Mouse (Mus musculus) v-Abl transformed pro-B cells (cell line): ENCODE data around the gene Fndc4.

Source experiments
- in situ Hi-C, 2 experiments: fragments of 400-800 bp; cut with MboI; formaldehyde crosslinking; loops; one replicate each; pipeline ENCODE4 v1.15.1; 2025; ENCODE audit not compliant: unreplicated experiment in 2 of 2

Fndc4 gene

DNA sequence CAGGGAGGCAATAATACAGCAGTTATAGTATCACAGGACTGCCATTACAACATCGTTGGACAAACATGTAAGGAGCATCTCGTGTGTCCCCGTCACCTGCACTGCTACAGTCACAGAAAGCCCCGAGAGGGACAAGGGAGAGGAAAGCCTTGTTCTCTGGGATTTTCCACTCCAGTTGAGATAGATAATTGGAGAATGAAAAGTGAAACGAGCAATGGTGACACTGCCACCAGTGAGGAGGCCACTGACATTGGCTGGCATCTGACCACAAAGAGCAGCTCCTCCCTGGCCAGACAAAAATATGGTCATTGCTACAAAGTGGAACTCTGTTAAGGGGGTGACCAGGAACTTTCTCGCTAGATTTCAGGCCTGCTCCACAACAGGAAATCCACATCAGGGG, 28.2 kb downstream of the Fndc4 start:
- in situ Hi-C loops, result no loop called here

DNA sequence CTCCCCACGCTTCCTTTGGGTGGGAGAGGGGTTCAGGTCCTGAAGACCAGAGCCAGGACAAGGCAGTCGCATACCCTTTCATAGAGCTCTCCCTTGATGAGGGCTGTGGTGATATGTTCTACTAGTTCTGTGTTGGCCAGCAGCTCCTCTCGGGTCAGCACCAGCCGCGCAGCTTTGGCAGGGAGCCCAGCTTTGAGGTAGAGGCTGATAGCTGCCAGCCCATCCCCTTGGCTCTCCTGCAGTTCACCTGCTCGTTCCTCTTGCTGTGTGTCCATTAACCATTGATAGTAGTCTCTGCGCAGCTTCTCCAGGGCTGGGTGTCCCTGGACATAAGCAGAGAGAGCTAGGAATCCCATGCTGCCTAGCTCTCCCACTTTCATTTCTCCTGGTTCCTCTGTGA, 29.8 kb downstream of the Fndc4 start:
- in situ Hi-C loops, result no loop called here

DNA sequence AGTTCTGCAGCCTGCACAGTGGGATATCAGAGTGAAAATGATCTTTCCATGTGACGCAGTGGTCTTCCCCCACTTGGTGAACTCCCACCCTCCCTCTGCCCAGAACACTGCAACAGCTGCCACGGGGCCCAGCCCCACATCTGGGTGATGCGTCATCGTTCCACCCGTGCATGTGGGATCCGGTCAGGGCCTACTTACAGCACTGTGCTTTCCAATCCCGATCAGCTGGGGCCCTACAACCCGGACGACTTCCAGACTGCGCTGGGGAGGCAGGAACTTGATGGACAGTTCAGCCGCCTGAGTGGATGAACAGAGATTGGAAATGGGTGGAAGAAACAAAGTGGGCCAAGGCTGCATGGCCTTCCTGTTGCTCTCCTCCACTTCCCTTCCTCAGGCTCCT, 38.3 kb downstream of the Fndc4 start:
- in situ Hi-C loops, result no loop called here

DNA sequence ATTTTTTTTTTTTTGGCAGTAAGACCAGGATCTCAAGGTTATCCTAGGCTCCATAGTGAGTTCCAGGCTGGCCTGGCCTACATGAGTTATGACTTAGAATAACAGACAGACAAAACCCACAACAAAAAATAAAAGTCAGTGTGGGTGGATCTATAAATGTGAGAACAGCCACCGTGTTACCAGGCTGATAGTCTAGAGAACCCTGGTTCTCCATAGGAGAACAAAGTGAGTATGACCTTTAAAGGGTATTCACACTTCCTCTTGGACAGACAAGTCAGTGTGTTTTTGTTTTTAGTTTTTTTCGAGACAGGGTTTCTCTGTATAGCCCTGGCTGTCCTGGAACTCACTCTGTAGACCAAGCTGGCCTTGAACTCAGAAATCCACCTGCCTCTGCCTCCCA, 39.9 kb downstream of the Fndc4 start:
- in situ Hi-C loops, result no loop called here

DNA sequence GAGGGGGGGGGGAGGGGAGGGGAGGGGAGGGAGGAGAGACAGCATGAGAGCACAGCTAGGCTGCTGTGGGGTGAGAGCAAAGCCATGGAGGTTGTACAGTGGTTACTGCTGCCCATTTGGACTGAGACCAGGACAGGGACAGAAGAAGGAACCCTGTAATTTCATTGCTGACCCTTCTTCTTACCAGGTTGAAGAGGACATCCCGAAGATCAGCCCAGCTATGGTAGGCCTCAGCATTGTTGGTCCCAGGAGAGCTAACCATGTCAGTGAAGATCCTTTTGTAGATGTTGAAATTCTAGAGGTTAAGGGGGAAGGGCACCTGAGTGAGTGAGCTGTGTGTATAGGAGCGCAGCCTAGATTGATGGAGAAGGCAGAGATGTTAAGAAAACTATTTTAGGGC, 40.5 kb downstream of the Fndc4 start:
- in situ Hi-C loops, result no loop called here

DNA sequence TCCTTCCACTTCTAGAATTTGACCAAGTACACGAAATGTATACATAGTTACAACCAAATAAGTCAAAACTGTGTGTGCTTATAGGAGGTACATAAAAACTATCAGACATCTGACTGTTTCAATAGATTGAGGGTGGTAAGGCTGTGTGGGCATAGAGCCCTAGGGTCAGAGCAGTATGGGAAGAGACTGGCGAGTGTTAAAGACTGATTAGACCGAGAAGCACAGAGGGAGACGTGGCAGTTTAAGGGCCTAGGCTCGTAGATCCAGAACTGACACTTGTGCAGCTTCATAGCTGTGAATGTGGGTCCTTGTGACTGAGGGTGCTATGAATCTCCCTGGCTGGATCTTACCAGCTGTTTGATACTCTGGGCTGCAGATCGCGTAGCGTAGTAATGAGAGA, 41.0 kb downstream of the Fndc4 start:
- in situ Hi-C loops, result no loop called here

DNA sequence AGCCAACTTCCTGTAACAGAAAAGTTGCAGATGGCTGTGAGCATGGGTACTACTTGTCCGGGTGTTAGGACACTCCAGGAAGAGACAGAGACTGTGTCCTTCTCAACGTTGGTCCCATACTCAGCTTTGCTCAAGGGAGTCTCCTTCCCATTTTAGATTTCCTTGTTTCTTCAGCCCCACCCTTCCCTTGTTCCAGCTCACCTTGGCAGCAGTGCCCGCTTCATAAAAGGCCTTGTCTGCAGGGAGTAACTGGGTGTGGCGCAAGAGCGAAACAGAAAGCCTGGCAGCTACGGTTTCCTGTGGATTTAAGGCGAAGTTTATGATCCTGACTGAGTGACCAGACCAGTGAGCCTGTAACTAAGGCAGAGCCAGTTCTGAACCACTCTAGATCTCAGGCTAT, 41.4 kb downstream of the Fndc4 start:
- in situ Hi-C loops, result no loop called here

DNA sequence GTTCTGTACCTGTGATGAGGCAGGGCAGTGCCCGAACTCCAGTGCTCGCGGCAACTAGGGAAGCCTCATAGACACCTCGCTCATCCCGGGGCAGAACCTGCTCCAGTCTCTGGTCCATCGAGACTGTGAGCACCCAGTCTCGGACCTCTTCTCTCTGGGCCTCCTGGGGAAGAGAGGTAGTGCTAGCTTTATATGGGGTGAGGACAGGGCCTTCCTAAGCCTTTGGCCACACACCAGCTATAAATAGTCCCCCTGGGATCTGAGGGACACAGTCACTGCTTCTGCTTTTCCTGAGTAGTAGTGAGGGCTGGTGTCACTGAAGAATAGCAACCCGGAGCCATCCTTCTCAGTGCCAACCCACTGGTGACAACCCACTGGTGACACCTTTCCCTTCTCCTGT, 42.1 kb downstream of the Fndc4 start:
- in situ Hi-C loops, result no loop called here

DNA sequence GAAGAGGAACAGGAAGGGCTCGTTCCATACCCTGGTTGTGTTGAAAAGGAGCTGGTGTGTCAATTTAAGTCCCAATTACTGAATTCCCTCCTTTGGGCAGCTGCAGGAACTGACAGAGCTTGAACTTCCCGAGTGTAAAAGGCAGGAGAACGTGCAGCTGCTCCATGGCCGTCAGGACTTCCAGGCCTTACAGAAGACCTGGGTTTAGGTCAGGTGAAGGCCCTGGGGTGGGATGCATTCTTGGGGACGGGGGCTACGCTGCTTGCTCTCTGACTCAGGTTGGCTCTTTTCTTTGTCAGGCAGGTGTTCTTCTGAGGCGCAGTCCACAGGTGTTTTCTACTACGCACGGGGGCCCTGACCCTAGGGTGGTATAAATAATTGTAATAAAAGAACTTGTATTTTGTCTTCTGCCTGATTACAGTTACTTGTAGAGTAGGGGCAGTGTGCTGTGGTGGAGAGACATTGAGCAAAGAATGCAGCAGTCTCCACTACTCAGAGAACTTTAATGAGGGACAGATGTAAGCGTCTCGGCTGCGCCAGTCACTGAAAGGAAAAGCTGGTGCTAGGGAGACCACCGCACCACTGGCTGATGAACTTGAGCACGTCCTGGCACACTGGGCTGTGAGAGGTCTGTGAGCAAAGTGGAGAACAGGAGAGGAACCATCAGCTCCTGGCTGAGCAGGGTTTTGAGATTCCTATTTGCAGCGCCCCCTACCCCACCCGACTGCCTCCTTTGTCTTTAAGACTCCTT, 42.9 kb downstream of the Fndc4 start:
- in situ Hi-C loops, result no loop called here

DNA sequence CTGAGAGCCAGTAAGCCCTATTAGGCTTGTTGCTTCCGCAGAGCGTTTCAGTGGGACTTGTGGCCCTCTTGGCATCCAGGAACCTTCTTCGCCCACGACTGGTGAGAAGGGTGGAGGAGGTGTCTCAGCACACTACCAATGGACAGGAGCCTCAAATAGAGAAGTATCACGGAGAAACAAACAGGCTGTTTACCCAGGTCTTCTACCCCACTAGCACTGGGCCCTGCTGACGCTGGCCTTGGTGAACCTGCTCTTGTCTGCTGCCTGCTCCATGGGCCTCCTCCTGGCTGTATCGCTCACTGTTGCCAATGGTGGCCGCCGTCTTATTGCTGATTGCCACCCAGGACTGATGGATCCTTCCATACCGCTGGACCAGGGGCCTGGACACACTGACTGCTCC, 43.7 kb downstream of the Fndc4 start:
- in situ Hi-C loops, result no loop called here

DNA sequence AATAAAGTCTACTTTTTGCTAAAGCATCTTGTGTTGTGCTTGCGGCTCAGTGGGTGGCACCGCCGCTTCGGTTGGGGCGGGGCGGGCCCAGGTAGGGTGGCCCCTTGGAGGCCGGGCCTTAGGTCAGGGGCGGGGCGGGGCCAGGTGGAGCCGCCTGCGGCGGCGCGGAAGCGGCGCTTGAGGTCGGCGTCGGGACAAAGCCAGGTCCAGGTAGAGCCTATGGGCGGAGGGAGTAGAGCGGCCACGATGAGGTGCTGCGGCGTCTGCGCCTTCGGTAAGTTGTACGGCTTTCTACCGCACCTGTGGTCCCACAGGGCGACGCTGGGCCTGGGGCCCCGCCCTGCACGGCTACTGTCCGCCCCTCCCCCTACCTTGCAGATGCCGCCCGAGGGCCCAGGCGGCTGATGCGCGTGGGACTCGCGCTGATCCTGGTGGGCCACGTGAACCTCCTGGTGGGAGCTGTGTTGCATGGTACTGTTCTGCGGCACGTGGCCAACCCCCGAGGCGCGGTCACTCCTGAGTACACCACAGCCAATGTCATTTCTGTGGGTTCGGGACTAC, 44.3 kb downstream of the Fndc4 start, which contains the start of gene Krtcap3:
Gene Krtcap3, plus strand, starts transcription at position 151 of the 561 bp plus-strand sequence.
- in situ Hi-C loops, result no loop called here

DNA sequence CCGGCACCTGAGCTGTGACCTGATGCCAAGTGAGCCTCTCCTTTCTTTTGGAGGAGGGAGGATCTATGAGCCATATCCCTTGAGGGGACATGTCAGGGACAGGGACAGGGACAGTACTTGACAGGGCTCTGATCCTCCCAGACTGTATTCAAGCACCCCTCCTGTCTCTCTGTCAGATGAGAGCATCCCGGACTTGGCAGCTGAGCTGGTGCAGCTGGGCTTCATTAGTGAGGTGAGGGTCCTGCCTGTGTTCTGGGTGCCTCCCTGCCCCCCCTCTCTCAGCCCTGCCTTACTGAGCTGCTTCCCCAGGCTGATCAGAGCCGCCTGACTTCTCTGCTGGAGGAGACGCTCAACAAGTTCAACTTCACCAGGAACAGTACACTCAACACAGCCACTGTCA, 45.2 kb downstream of the Fndc4 start:
- in situ Hi-C loops, result no loop called here
